Mouse (Mus musculus): ENCODE measurements around the gene Nat14. TPM values are rescaled to one million over a fixed set of nuclear protein-coding genes. Genes with fewer than 3 reads are reported as not detected.
A peak's percentile ranks its signal among the peaks of the same experiment; 100 is the strongest.

The Nat14 gene
- polyA plus RNA-seq, 1 experiment from 2014 or later, result 3.1 TPM

GRCm38 (mm10) chr7:4947855-4948254 lies 26.0 kb downstream of the Nat14 start:
- no peak overlapping the region for H3K4me2 ChIP-seq (ENCODE audit: low read length)
- H3K4me3 ChIP-seq (ENCODE audit: low read depth, low read length), result no peak overlapping the region
- no peak overlapping the region for H3K9ac ChIP-seq (ENCODE audit: low read length)
- WGBS, result 32% methylated on average over 2 of the region's 2 CpGs
- H3K27ac ChIP-seq (ENCODE audit: low read depth), result no peak overlapping the region
- H3K4me1 ChIP-seq (replicated peaks; ENCODE audit: control insufficient read depth, insufficient read depth, low read length), result 0 out of 2 replicates have a peak, but pooled peaks cover 3% of the 10 kb centered on the region
- DNase-seq (ENCODE audit: low spot score) (no peak), ATAC-seq (replicated peaks; ENCODE audit: low FRiP score, low TSS enrichment, low read depth) (no peak)
- no peaks in the 10 kb centered on the region for H3K27me3 ChIP-seq (replicated peaks; ENCODE audit: control insufficient read depth, insufficient read depth, low read length)
- no peaks in the 10 kb centered on the region for H3K9me3 ChIP-seq (ENCODE audit: control insufficient read depth, low read length)
- H3K36me3 ChIP-seq (ENCODE audit: control insufficient read depth, insufficient read depth, low read length), result no peaks in the 10 kb centered on the region

GRCm38 (mm10) chr7:4948386-4948785 lies 26.6 kb downstream of the Nat14 start:
- Histone ChIP-seq H3K4me3 (ENCODE audit: low read depth, low read length) (no peak overlapping the region), H3K9me3 (ENCODE audit: control insufficient read depth, low read length) (no peaks in the 10 kb centered on the region), H3K27ac (ENCODE audit: low read depth) (no peak overlapping the region), H3K9ac (ENCODE audit: low read length) (no peak overlapping the region), H3K4me2 (ENCODE audit: low read length) (no peak overlapping the region), H3K4me1 (replicated peaks; ENCODE audit: control insufficient read depth, insufficient read depth, low read length) (0 out of 2 replicates have a peak, but pooled peaks cover 2% of the 10 kb centered on the region), H3K27me3 (replicated peaks; ENCODE audit: control insufficient read depth, insufficient read depth, low read length) (no peaks in the 10 kb centered on the region), H3K36me3 (ENCODE audit: control insufficient read depth, insufficient read depth, low read length) (no peaks in the 10 kb centered on the region)
- ATAC-seq (replicated peaks; ENCODE audit: low FRiP score, low TSS enrichment, low read depth) (no peak), DNase-seq (ENCODE audit: low spot score) (no peak)
- 51% methylated on average over 6 of the region's 6 CpGs for WGBS

GRCm38 (mm10) chr7:4950561-4951342 lies 28.9 kb downstream of the Nat14 start:
- ATAC-seq (replicated peaks; ENCODE audit: low FRiP score, low TSS enrichment, low read depth), result no peak; the same call in none of the 2 replicates

GRCm38 (mm10) chr7:4953815-4954445 lies 32.1 kb downstream of the Nat14 start:
- ATAC-seq (replicated peaks; ENCODE audit: low FRiP score, low TSS enrichment, low read depth), result no peak
- Histone ChIP-seq H3K27me3 (replicated peaks; ENCODE audit: control insufficient read depth, insufficient read depth, low read length) (no peaks in the 10 kb centered on the region), H3K9ac (ENCODE audit: low read length) (no peak overlapping the region), H3K36me3 (ENCODE audit: control insufficient read depth, insufficient read depth, low read length) (no peaks in the 10 kb centered on the region), H3K27ac (ENCODE audit: low read depth) (no peak overlapping the region), H3K9me3 (ENCODE audit: control insufficient read depth, low read length) (no peaks in the 10 kb centered on the region), H3K4me3 (ENCODE audit: low read depth, low read length) (no peak overlapping the region), H3K4me1 (replicated peaks; ENCODE audit: control insufficient read depth, insufficient read depth, low read length) (peaks cover 3% of the 10 kb centered on the region; the same call in 1 of the 2 replicates), H3K4me2 (ENCODE audit: low read length) (no peak overlapping the region)
- DNase-seq (ENCODE audit: low spot score), result no peak
- 19% methylated on average over 10 of the region's 10 CpGs for WGBS

More at GRCm38 (mm10) chr7:4950561-4951342, 28.9 kb downstream of the Nat14 start:
- Histone ChIP-seq H3K9me3 (ENCODE audit: control insufficient read depth, low read length) (no peaks in the 10 kb centered on the region), H3K4me1 (replicated peaks; ENCODE audit: control insufficient read depth, insufficient read depth, low read length) (peaks cover 3% of the 10 kb centered on the region; the same call in 1 of the 2 replicates), H3K36me3 (ENCODE audit: control insufficient read depth, insufficient read depth, low read length) (no peaks in the 10 kb centered on the region), H3K27me3 (replicated peaks; ENCODE audit: control insufficient read depth, insufficient read depth, low read length) (no peaks in the 10 kb centered on the region), H3K4me2 (ENCODE audit: low read length) (no peak overlapping the region), H3K9ac (ENCODE audit: low read length) (no peak overlapping the region), H3K27ac (ENCODE audit: low read depth) (no peak overlapping the region), H3K4me3 (ENCODE audit: low read depth, low read length) (no peak overlapping the region)
- no peak for DNase-seq (ENCODE audit: low spot score)
- 81% methylated on average over 19 of the region's 19 CpGs for WGBS

- Histone ChIP-seq H3K9ac (ENCODE audit: low read length) (no peak overlapping the region), H3K4me3 (ENCODE audit: low read depth, low read length) (no peak overlapping the region), H3K36me3 (ENCODE audit: control insufficient read depth, insufficient read depth, low read length) (no peaks in the 10 kb centered on the region), H3K27ac (ENCODE audit: low read depth) (no peak overlapping the region), H3K4me1 (replicated peaks; ENCODE audit: control insufficient read depth, insufficient read depth, low read length) (peaks cover 3% of the 10 kb centered on the region; the same call in 1 of the 2 replicates), H3K4me2 (ENCODE audit: low read length) (no peak overlapping the region), H3K9me3 (ENCODE audit: control insufficient read depth, low read length) (no peaks in the 10 kb centered on the region), H3K27me3 (replicated peaks; ENCODE audit: control insufficient read depth, insufficient read depth, low read length) (no peaks in the 10 kb centered on the region)
- 88% methylated on average over 10 of the region's 10 CpGs for WGBS
- ATAC-seq (replicated peaks; ENCODE audit: low FRiP score, low TSS enrichment, low read depth) (no peak), DNase-seq (ENCODE audit: low spot score) (no peak)
Measured at GRCm38 (mm10) chr7:4957361-4957760, 35.5 kb downstream of the Nat14 start.

GRCm38 (mm10) chr7:4963527-4963926 lies 41.7 kb downstream of the Nat14 start:
- no peaks in the 10 kb centered on the region for H3K9me3 ChIP-seq (ENCODE audit: control insufficient read depth, low read length)
- WGBS, result 68% methylated on average over 5 of the region's 5 CpGs
- H3K27ac ChIP-seq (ENCODE audit: low read depth), result no peak overlapping the region
- H3K4me3 ChIP-seq (ENCODE audit: low read depth, low read length), result no peak overlapping the region
- H3K27me3 ChIP-seq (replicated peaks; ENCODE audit: control insufficient read depth, insufficient read depth, low read length), result 0 out of 2 replicates have a peak, but pooled peaks cover 4% of the 10 kb centered on the region
- no peak overlapping the region for H3K9ac ChIP-seq (ENCODE audit: low read length)
- no peaks in the 10 kb centered on the region for H3K4me1 ChIP-seq (replicated peaks; ENCODE audit: control insufficient read depth, insufficient read depth, low read length)
- ATAC-seq (replicated peaks; ENCODE audit: low FRiP score, low TSS enrichment, low read depth) (no peak), DNase-seq (ENCODE audit: low spot score) (no peak)
- H3K4me2 ChIP-seq (ENCODE audit: low read length), result no peak overlapping the region
- H3K36me3 ChIP-seq (ENCODE audit: control insufficient read depth, insufficient read depth, low read length), result no peaks in the 10 kb centered on the region

- Histone ChIP-seq H3K4me3 (ENCODE audit: low read depth, low read length) (no peak within 1 kb of the TSS), H3K36me3 (ENCODE audit: control insufficient read depth, insufficient read depth, low read length) (no peaks in the 10 kb centered on the region), H3K9ac (ENCODE audit: low read length) (no peak within 1 kb of the TSS), H3K4me2 (ENCODE audit: low read length) (peak within 1 kb of the TSS; percentile 29), H3K9me3 (ENCODE audit: control insufficient read depth, low read length) (no peaks in the 10 kb centered on the region), H3K27ac (ENCODE audit: low read depth) (no peak within 1 kb of the TSS), H3K4me1 (replicated peaks; ENCODE audit: control insufficient read depth, insufficient read depth, low read length) (no peaks in the 10 kb centered on the region), H3K27me3 (replicated peaks; ENCODE audit: control insufficient read depth, insufficient read depth, low read length) (0 out of 2 replicates have a peak, but pooled peaks cover 4% of the 10 kb centered on the region)
- ATAC-seq (replicated peaks; ENCODE audit: low FRiP score, low TSS enrichment, low read depth), result peak; percentile 81
- peak; percentile 86 for DNase-seq (ENCODE audit: low spot score)
- 3% methylated on average over 10 of the region's 10 CpGs for WGBS
Measured at GRCm38 (mm10) chr7:4964272-4964671, 42.4 kb downstream of the Nat14 start, which contains the start of gene Sbk2. Gene Sbk2, minus strand, starts transcription at chr7:4964406.

GRCm38 (mm10) chr7:4964988-4965387 lies 43.2 kb downstream of the Nat14 start:
- ATAC-seq (replicated peaks; ENCODE audit: low FRiP score, low TSS enrichment, low read depth) (no peak), DNase-seq (ENCODE audit: low spot score) (no peak)
- no peaks in the 10 kb centered on the region for H3K4me1 ChIP-seq (replicated peaks; ENCODE audit: control insufficient read depth, insufficient read depth, low read length)
- no peaks in the 10 kb centered on the region for H3K9me3 ChIP-seq (ENCODE audit: control insufficient read depth, low read length)
- no peaks in the 10 kb centered on the region for H3K36me3 ChIP-seq (ENCODE audit: control insufficient read depth, insufficient read depth, low read length)
- H3K4me3 ChIP-seq (ENCODE audit: low read depth, low read length), result no peak overlapping the region
- WGBS, result 84% methylated on average over 5 of the region's 5 CpGs
- no peak overlapping the region for H3K4me2 ChIP-seq (ENCODE audit: low read length)
- H3K9ac ChIP-seq (ENCODE audit: low read length), result no peak overlapping the region
- H3K27ac ChIP-seq (ENCODE audit: low read depth), result no peak overlapping the region
- H3K27me3 ChIP-seq (replicated peaks; ENCODE audit: control insufficient read depth, insufficient read depth, low read length), result 0 out of 2 replicates have a peak, but pooled peaks cover 4% of the 10 kb centered on the region

Data from intestine, embryonic 14.5 days (tissue).